Comparison of ENCODE assay signal across 7 mouse cellular contexts in genomic region chr6:145863065-145863971, GRCm38 (mm10). TPM values are rescaled to one million over a fixed set of nuclear protein-coding genes. Genes with fewer than 3 reads are reported as not detected.
DNase-seq lines count a peak whose midpoint lies in the region; ATAC-seq and TF ChIP-seq lines count a peak whose summit lies in the region.

No protein-coding gene starts in this region.

- no peaks in the 10 kb centered on the region; the same call in 1 of the 2 replicates for H3K36me3 ChIP-seq in hindbrain, postnatal 0 days (ENCODE audit: insufficient read depth, low read length)

- H3K9ac ChIP-seq in hindbrain, postnatal 0 days (replicated peaks; ENCODE audit: low read length), result peak overlapping the region; percentile 80

- H3K4me3 ChIP-seq in gastrocnemius, adult 2 months, result peak overlapping the region; percentile 90
- H3K4me3 ChIP-seq in hindbrain, postnatal 0 days (ENCODE audit: low read length), result peak overlapping the region; percentile 80
- peak overlapping the region; percentile 75 for H3K4me3 ChIP-seq in left cerebral cortex, adult 2 months

- no peaks in the 10 kb centered on the region for H3K9me3 ChIP-seq in hindbrain, postnatal 0 days (ENCODE audit: low read length)

- peak; percentile 72 for DNase-seq in adrenal gland, adult 8-10 months
- peak; percentile 80 to 81 for DNase-seq in cerebellum, postnatal 36 days
- peak; percentile 93 for DNase-seq in gastrocnemius, adult 2 months
- DNase-seq in hindbrain, postnatal 0 days (ENCODE audit: low spot score), result peak; percentile 83
- peak; percentile 78 to 82 for DNase-seq in left cerebral cortex, adult 2 months (ENCODE audit: extremely low spot score in 1 of 2, low spot score in 2 of 2)
- peak; percentile 60 to 77 for DNase-seq in lung, postnatal 4 days
- DNase-seq in right cerebral cortex, postnatal 10 days (ENCODE audit: low spot score in 2 of 2), result peak; percentile 85 to 91

- no peaks in the 10 kb centered on the region for H3K27me3 ChIP-seq in hindbrain, postnatal 0 days (ENCODE audit: insufficient read depth, low read length)

- H3K4me1 ChIP-seq in hindbrain, postnatal 0 days (ENCODE audit: insufficient read depth, low read length), result no peaks in the 10 kb centered on the region

- no peak for TF ChIP-seq CTCF in gastrocnemius, adult 2 months (IDR thresholded peaks at IDR 0.05)
- TF ChIP-seq CTCF in hindbrain, postnatal 0 days (IDR thresholded peaks at IDR 0.05; ENCODE audit: low read depth), result no peak
- TF ChIP-seq CTCF in left cerebral cortex, adult 2 months (IDR thresholded peaks at IDR 0.05), result no peak

- intact Hi-C loops in gastrocnemius, adult 2 months (cut with DNase I), result no loop called here
- intact Hi-C loops in left cerebral cortex, adult 2 months (cut with DNase I), result loop anchor here (2.0 to 10.0 kb wide), 3 partner anchors 419 to 714 kb away; partner anchors contain the start of genes Fgfr1op2 and Ints13

- WGBS in hindbrain, postnatal 0 days, result 0% methylated on average over 83 of the region's 105 CpGs

- H3K27ac ChIP-seq in gastrocnemius, adult 2 months, result peak overlapping the region; percentile 99
- H3K27ac ChIP-seq in hindbrain, postnatal 0 days, result peak overlapping the region; percentile 91
- peak overlapping the region; percentile 93 for H3K27ac ChIP-seq in left cerebral cortex, adult 2 months

- peak; percentile 60 for ATAC-seq in hindbrain, postnatal 0 days

- H3K4me2 ChIP-seq in hindbrain, postnatal 0 days (ENCODE audit: low read depth, low read length), result peak overlapping the region; percentile 97

RNA-seq across cellular contexts. Expression of gene Bhlhe41, which starts 2.0 kb away (rescaled TPM):
- total RNA-seq in adrenal gland, adult 8-10 months (2022), result 10 to 100 TPM; 21.7 to 62.2 (median 33.0) TPM
- total RNA-seq in gastrocnemius, adult 2 months (2021), result 10 to 100 TPM; 17.2 to 48.4 TPM
- 4.9 and 6.8 TPM in 2 replicates for total RNA-seq in hindbrain, postnatal 0 days (2014; rRNA removed)
- 9.4 TPM in 2 replicates for polyA plus RNA-seq in hindbrain, postnatal 0 days (2015; fragmentation: Nextera tagmentation; extraction: Ambion mirVana)
- total RNA-seq in left cerebral cortex, adult 2 months (2021), result 10 to 100 TPM; 30.0 to 37.3 TPM

Comparison
In these comparisons a context has a peak if more than half of its experiments do, and no peak if none do; other contexts are left out.
1. Peak in every context shown above with its lines: DNase-seq, ATAC-seq, H3K4me3 ChIP-seq and H3K27ac ChIP-seq.